Mouse (Mus musculus) CD4-positive helper T cell, adult 2 months (primary cell): ENCODE data around the gene Dst.

Experiments
- DNase-seq: peaks from one replicate; pipeline ENCODE4 v3.0.0-alpha.2; 2012; ENCODE audit warnings: low read depth, missing footprints, low spot score

Gene Dst

GRCm38 (mm10) chr1:33931791-33932190, 23.8 kb downstream of the Dst start:
- no peak for DNase-seq

DNA sequence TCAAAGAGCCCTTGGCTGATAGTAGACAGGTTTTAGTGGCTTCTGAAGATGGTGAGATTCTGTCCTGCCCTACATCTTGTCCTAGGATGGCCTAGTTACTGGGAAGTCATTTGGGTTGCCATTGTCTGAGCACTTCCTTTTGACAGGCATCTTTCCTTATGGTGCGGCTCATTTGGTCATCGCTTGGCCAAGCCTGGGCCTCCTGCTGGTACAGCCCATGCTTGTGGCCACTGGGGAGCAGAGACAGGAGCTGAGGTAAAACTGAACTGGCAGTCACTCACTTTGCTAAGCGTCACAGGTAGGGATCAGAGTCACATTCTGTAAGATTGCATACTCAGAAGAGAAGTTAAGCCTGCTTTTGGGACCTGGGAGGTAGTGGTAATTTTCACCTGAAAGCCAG, 24.2 kb downstream of the Dst start:
- no peak for DNase-seq

- no peak for DNase-seq
Observed at GRCm38 (mm10) chr1:33932845-33933499, 24.9 kb downstream of the Dst start.

DNA sequence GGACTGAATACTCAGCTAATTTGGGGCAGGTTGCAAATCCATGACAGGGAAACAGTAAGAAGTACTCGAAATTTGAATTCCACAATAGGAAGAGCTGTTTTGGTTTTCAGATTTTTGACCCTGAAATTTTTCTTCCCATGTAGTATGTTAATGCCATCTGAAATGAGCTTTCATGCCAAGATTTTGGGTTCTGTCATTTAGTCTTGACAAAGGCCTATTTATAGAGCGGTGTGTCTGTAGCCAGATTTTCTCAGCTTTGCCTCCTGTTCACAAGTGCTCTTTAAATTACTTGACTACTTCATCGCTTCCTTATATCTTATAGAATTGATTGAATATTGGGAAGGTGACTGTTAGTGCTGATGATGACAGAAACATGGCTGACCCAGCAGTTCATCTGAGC, 27.9 kb downstream of the Dst start:
- DNase-seq: no peak

GRCm38 (mm10) chr1:33939828-33940227, 31.8 kb downstream of the Dst start:
- no peak for DNase-seq

DNA sequence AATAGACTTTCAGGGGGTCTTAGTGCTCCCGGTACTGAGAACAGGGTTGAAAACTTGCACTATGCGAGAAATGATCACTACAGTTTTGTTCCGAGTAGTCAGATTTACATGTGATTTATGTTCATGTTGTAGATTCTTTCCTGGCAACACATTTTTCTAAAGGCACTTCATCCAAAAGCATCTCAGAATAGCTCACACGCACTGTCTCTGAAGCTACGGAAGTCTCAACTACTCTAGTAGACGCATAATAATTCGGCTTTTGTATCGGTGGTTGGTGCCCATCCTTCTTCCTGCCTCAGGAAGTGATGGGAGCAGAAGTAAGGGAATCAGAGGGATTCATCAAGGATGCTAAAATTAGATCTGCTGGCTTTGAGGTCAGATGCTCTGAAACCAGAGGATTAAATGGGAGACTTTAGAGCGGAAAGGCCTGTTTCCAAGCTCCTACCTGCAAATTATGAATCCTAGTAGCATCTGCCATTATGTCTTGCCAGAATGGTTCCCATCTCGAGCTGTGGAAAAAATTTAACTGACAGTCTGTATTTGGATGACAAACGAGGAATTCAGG, 32.4 kb downstream of the Dst start:
- no peak for DNase-seq

GRCm38 (mm10) chr1:33942638-33943037, 34.6 kb downstream of the Dst start:
- DNase-seq: no peak

DNA sequence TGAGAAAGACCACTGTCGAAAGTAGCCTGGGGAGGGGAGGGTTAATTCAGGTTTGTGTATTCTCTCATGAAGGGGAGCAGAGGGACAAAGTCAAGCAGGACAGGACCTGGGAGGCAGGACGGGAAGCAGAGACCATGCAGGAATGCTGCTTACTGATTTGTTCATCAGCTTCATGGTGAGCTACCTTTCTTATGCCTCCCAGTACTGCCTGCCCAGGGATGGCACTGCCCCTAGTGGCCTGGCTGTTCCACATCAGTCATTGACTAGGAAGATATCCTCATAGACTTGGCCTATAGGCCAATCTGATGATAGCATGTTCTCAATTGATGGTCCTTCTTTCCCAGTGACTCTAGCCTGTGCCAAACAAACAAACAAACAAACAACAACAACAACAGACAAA, 35.9 kb downstream of the Dst start:
- DNase-seq: no peak

DNA sequence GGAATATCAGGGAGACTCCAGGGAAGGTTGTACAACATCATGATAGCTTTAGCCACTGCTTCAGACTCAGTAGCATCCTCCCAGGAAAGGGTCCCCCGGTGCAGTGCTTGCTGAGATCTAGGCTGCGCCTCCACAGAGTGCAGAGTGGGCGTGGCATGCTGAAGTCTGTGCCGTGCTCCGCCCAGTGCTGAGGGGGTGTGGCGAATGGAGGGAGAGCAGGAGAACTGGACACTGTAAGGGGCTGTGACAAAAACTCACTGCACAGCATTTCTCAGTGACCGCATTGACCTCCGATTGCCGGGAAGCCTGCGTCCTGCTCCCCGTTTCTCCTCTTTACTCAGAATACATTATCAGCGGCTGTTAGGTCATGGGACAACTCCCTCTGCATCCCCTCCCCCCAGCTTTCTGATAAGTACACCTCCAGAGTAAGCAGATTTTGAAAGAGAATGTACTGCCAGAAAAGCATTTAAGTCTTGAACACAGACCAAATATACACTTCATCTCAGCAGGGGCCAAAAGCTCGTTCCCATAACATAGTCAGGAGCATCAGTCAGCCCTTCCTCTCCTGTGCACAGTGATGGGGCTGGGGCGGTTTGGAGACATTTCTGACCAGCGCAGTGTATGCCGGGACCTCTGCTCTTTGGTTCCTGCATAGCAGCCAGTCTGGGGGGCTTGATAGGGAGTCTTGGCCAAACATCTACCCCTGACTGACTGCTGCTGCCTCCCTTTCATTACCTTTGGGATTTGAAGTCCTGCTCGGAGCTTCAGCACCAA, 37.1 kb downstream of the Dst start:
- DNase-seq: no peak

GRCm38 (mm10) chr1:33945756-33946155, 37.7 kb downstream of the Dst start:
- no peak for DNase-seq

DNA sequence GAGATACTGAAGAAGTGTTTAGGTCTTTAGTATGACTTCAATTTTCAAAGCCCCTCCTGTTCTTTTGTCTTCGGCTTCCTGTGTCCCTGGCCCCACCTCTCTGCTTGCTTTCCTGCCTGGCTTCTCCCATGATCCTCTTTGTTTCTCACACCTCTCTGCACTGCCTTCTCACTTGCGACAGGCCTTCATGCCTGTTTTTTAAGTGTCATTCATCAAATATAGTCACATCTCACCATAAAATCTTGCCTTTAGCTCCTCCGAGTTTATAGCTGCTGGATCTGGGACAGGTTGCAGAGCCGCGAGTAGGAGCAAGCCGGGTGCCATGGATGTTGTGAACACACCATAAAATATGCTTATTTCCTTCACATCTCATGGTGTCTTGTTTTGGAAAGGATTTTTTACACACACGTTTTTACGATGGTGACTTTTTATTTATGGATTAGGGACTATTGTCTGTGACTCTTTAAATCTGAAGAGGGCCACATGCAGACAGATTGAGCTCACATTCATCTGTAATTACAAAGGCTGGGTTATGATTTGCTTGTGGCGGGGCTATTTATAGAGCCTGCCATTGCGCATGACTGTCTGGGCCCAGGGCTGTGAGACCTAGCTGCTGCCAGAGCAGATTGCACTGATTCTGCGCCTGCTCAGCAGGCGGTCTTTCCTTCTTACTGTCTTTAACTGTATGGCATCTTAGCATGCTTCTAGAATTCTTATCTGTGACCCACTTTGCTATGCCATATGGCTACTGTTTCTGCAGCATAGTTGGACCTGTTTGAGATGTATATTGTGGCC, 38.8 kb downstream of the Dst start:
- no peak for DNase-seq

DNA sequence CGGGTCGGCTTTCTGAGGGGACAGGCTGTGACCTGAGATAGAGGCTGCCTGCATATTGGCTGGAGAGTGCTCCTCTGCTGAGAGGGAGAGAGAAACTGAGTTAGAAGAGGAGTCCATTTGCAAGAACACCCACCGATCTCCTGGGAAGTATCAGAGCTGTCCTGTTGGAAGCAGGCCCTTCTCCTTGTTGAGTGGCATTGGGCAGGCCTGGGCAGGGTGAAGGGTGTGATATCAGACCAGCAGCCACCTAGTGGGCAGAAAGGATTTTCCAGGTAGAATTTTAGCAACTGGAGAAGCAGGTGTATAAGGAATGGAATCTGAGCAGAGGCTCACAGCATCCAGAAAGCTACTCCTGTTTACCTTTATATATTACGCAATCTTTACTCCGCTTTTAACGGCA, 39.8 kb downstream of the Dst start:
- DNase-seq: no peak

DNA sequence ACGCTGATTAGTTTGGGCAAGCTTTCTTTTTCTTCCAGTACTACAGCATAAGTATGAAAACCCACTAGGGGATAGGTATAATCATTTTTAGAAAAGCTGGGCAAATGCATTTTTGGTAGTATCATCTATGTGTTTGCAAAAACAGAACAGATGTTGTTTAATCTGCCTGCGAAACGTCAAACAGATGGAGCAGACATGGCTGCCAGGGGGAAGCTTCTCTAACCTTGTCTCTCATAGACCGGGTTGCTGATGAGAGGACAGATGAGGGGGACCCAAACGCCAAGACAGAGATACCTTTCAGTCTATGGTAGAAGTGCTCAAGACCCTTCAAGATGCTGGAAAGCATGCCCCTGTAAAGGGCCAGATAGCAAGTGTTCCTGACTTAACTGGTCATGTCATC, 40.5 kb downstream of the Dst start:
- DNase-seq: no peak

GRCm38 (mm10) chr1:33955626-33956025, 47.6 kb downstream of the Dst start:
- no peak for DNase-seq

DNA sequence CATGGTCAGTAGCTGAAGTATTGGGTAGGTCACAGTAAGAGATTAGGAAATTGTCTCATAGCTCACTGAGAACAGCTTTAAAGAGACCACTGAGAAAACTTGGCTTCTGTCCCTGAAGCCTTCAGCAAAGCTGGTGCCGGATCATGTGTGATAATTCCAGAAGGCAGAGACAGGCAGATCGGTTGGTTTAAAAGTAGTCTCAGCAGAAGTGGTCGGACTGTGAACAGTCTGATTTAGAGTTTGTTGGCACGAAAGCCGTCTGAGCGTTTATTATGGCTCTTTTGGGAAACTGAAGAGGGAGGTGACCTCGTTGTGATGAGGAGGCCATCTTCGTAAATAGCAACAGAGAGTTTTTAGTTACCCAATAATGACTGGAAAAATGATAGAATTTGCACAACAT, 52.4 kb downstream of the Dst start:
- no peak for DNase-seq

GRCm38 (mm10) chr1:33964643-33965042, 56.6 kb downstream of the Dst start:
- DNase-seq: no peak

GRCm38 (mm10) chr1:33965824-33966223, 57.8 kb downstream of the Dst start:
- no peak for DNase-seq

DNA sequence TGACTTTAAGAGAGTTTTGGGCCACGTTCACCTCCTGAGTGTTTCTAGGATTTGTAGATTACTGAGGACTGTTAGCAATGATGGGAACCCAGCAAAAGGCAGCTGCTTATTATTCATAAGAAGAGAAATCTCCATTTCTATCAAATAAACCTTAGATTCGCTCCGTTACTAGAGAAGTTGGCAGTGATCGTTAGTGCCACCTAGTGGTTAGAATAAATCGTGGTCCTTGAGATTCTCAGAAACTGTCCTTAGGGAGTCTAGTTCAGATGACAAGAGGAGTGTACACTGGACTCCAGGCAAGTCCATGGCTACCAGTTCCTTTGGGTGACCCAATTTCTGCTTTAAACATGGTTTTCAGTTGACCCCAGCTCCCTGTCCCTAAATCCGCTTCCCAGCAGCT, 58.3 kb downstream of the Dst start:
- DNase-seq: peak; percentile 30

DNA sequence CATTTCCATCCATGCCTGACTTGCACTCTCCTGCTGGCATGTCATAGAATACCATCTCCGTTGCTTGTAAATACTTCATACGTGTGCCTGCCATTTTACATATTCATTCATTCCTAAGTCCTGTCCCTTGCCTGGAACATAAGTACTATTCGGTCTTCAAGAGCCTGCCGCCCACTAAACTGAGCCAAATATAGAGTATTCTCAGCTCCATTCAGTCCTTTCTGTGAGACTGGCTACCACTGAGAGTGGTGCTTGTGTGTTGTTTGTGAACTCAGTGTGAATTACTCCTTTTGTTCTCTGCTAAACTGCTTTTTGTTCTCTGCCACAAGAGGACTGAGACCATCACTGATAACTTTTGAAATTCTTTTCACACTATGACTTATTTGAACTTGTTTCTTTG, 59.2 kb downstream of the Dst start:
- no peak for DNase-seq

GRCm38 (mm10) chr1:33969910-33970309, 61.9 kb downstream of the Dst start:
- no peak for DNase-seq

- no peak for DNase-seq
Observed at GRCm38 (mm10) chr1:33974401-33974800, 66.4 kb downstream of the Dst start.

- DNase-seq: no peak
Observed at GRCm38 (mm10) chr1:33975333-33975732, 67.3 kb downstream of the Dst start.
